Mouse (Mus musculus) embryonic facial prominence, embryonic 15.5 days (tissue): Measurements from ENCODE around the gene Ptprt. TPM values are rescaled to one million over a fixed set of nuclear protein-coding genes. Genes with fewer than 3 reads are reported as not detected.

Source experiments
- ATAC-seq: fragments of 200-750 bp; cut with Nextera tagmentation; 2 replicates; pipeline ENCODE4 v1.8.0; 2017; ENCODE audit warnings: low read depth, moderate TSS enrichment; ENCODE audit not compliant: insufficient number of reproducible peaks, low FRiP score, low TSS enrichment
- H3K27ac ChIP-seq: fragments of 300-500 bp; sonication (generic); replicated peaks from 2 replicates; pipeline ENCODE4 v1.5.1; 2015; ENCODE audit warnings: mild to moderate bottlenecking, inconsistent platforms
- H3K27me3 ChIP-seq: fragments of 300-500 bp; sonication (generic); 2 replicates; pipeline ENCODE4 v1.6.1; 2015; ENCODE audit warnings: inconsistent platforms
- H3K36me3 ChIP-seq: fragments of 300-500 bp; sonication (generic); 2 replicates; pipeline ENCODE4 v1.6.1; 2015; ENCODE audit warnings: mild to moderate bottlenecking, inconsistent platforms
- H3K4me1 ChIP-seq: fragments of 300-500 bp; sonication (generic); 2 replicates; pipeline ENCODE4 v1.6.1; 2015; ENCODE audit warnings: inconsistent platforms
- H3K4me2 ChIP-seq: fragments of 300-500 bp; sonication (generic); replicated peaks from 2 replicates; pipeline ENCODE4 v1.6.1; 2015; ENCODE audit warnings: mild to moderate bottlenecking, inconsistent platforms
- H3K4me3 ChIP-seq: fragments of 300-500 bp; sonication (generic); replicated peaks from 2 replicates; pipeline ENCODE4 v1.5.1; 2015; ENCODE audit warnings: mild to moderate bottlenecking, inconsistent platforms
- H3K9ac ChIP-seq: fragments of 300-500 bp; sonication (generic); 2 replicates; pipeline ENCODE4 v1.6.1; 2015; ENCODE audit warnings: inconsistent platforms
- H3K9me3 ChIP-seq: fragments of 300-500 bp; sonication (generic); replicated peaks from 2 replicates; pipeline ENCODE4 v1.6.1; 2016; ENCODE audit warnings: inconsistent platforms
- WGBS: fragments of 180-500 bp; shearing (Covaris S2); methylation state at CpG from one replicate; pipeline ENCODE4 v1.1.7; 2015; 5-methylcytosine and 5-hydroxymethylcytosine counted together
- polyA plus RNA-seq: library from polyadenylated mRNA; unstranded; fragments of >200 nt; fragmentation: Nextera tagmentation; extraction: Ambion mirVana; gene quantifications from 2 replicates; pipeline ENCODE4 v1.2.1, GENCODE M21; 2015

Gene Ptprt
- polyA plus RNA-seq, 1 experiment from 2014 or later: 2.6 TPM

DNA sequence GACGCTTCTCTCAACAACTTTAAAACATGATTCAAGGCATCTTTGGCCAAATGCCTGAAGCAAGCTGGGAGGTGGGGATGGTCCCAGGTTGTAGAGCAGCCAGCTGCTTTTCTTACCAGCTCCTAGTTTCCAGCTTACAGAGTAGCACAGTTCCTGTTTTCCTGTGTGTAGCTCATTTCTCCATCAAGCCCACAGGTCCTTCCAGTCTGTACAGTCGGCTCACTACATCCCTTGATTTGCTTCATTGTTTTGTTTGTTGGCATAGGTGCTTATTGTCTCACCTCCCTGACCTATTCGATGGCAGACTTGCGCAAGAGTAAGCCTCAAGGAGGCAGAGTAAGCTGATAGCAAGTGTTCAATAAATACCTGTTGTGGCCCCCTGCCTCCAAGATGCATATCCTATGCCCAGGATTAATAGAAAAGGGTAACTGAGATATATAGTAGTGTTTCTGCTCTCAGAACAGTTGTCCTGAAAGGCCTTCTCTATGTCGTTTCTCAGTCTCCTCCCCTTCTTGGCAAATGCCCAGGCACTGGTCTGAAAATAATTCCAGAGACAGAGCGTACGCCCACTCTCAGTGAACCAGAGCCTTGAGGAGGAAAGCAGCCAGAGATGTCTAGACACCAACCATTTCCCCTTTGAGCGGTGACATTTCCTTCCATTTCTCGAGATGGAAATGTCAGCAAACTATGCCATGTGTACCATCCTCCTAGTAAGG is 852.7 kb downstream of the Ptprt start:
- no peaks in the 10 kb centered on the region for H3K9me3 ChIP-seq
- H3K4me1 ChIP-seq: peaks cover 8% of the 10 kb centered on the region
- 50% methylated on average over 9 of the region's 9 CpGs for WGBS
- ATAC-seq: peak; percentile 54; the same call in 1 of the 2 replicates
- H3K27ac ChIP-seq: no peak overlapping the region
- H3K27me3 ChIP-seq: no peaks in the 10 kb centered on the region
- H3K9ac ChIP-seq: no peak overlapping the region
- H3K36me3 ChIP-seq: no peaks in the 10 kb centered on the region
- no peak overlapping the region for H3K4me2 ChIP-seq
- H3K4me3 ChIP-seq: no peak overlapping the region

GRCm38 (mm10) chr2:161806287-161807007 is 854.5 kb downstream of the Ptprt start:
- no peak overlapping the region for H3K4me3 ChIP-seq
- H3K4me2 ChIP-seq: no peak overlapping the region
- H3K36me3 ChIP-seq: no peaks in the 10 kb centered on the region
- peaks cover 8% of the 10 kb centered on the region for H3K4me1 ChIP-seq
- WGBS: 72% methylated on average over 8 of the region's 8 CpGs
- no peaks in the 10 kb centered on the region for H3K27me3 ChIP-seq
- no peak overlapping the region for H3K9ac ChIP-seq
- ATAC-seq: no peak
- no peak overlapping the region for H3K27ac ChIP-seq
- no peaks in the 10 kb centered on the region for H3K9me3 ChIP-seq

DNA sequence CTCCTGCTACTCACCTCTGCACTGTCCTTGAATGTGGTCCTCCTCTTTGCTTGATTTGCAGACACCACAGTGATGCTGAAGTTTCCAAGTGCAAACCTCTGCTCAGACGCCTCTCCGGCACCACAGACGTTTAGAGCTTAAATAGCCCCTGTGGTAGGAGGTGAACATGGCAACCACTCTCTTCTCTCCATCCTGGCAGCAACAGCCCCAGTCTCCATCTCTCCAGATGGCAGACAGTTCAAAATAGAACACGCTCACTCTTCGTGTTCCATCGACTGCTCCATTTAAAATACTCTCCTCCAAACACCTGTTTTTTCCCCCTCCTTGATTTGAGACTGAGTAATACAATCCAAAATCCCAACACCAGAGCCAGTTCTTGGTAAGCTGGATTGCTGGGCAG is 861.0 kb downstream of the Ptprt start:
- Histone ChIP-seq H3K36me3 (no peaks in the 10 kb centered on the region), H3K27ac (no peak overlapping the region), H3K4me2 (no peak overlapping the region), H3K9ac (no peak overlapping the region), H3K4me3 (no peak overlapping the region), H3K9me3 (no peaks in the 10 kb centered on the region), H3K4me1 (no peaks in the 10 kb centered on the region), H3K27me3 (no peaks in the 10 kb centered on the region)
- 76% methylated on average over 6 of the region's 6 CpGs for WGBS
- no peak for ATAC-seq

GRCm38 (mm10) chr2:161767528-161767927 is 893.4 kb downstream of the Ptprt start:
- Histone ChIP-seq H3K4me3 (no peak overlapping the region), H3K9me3 (no peaks in the 10 kb centered on the region), H3K27me3 (no peaks in the 10 kb centered on the region), H3K4me2 (no peak overlapping the region), H3K9ac (no peak overlapping the region), H3K36me3 (no peaks in the 10 kb centered on the region), H3K27ac (no peak overlapping the region), H3K4me1 (no peaks in the 10 kb centered on the region)
- 65% methylated on average over 2 of the region's 2 CpGs for WGBS
- no peak for ATAC-seq

DNA sequence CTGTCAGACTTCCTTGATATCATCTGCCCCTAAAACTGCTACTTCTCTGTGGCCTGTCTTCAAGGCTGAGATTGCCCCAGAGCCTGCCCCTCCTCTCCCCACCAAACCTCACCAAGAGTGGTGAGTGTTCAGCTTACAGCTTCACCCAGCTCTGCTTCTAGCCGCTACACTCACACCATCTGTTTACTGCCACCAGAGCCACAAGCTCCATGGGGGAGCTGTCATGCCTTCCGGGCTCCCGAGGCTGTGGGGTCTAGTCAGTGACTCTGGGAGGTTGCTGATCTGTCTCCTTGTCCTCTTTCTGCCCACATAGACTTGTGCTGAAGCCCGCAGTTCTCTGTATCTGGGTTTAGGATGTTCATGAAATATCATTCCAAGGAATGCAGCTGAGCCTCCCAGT is 947.9 kb downstream of the Ptprt start:
- H3K27ac ChIP-seq: no peak overlapping the region
- WGBS: 38% methylated on average over 4 of the region's 4 CpGs
- no peak overlapping the region for H3K4me3 ChIP-seq
- no peaks in the 10 kb centered on the region for H3K9me3 ChIP-seq
- ATAC-seq: no peak
- no peak overlapping the region for H3K9ac ChIP-seq
- H3K27me3 ChIP-seq: no peaks in the 10 kb centered on the region
- no peak overlapping the region for H3K4me2 ChIP-seq
- no peaks in the 10 kb centered on the region for H3K36me3 ChIP-seq
- H3K4me1 ChIP-seq: peaks cover 15% of the 10 kb centered on the region; the same call in 1 of the 2 replicates

GRCm38 (mm10) chr2:161709316-161709715 is 951.6 kb downstream of the Ptprt start:
- Histone ChIP-seq H3K4me2 (no peak overlapping the region), H3K4me3 (no peak overlapping the region), H3K9me3 (no peaks in the 10 kb centered on the region), H3K27me3 (no peaks in the 10 kb centered on the region), H3K27ac (no peak overlapping the region), H3K9ac (no peak overlapping the region), H3K36me3 (no peaks in the 10 kb centered on the region), H3K4me1 (peaks cover 15% of the 10 kb centered on the region; the same call in 1 of the 2 replicates)
- ATAC-seq: no peak
- WGBS: 57% methylated on average over 5 of the region's 5 CpGs

DNA sequence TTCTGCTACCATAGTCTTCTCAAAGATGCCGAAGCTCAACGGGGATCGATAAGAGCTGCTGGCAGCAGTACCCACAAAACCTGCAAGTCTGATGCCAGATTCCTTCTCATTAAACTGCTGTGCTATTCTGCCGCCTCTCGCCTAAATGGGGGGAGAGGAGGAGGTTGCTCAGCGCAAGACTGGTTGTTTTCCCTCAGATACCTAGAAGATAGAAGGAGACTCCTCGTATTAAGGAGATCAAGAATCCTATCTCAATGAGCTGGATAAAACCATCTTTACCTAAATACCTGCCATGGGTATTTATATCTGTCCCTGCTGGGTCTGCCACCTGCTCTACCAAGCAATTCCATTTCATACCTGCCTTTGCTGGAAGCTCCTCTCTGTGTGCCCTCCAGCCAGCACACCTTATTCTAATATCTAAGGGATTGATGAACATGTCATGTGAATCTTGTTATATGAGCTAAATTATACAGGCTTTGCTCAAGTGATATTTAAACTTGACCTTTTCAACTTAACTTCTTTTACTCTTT is 954.5 kb downstream of the Ptprt start:
- no peak overlapping the region for H3K4me3 ChIP-seq
- H3K9ac ChIP-seq: no peak overlapping the region
- ATAC-seq: no peak
- 83% methylated on average over 7 of the region's 7 CpGs for WGBS
- H3K27ac ChIP-seq: no peak overlapping the region
- H3K4me2 ChIP-seq: no peak overlapping the region
- H3K4me1 ChIP-seq: peaks cover 15% of the 10 kb centered on the region; the same call in 1 of the 2 replicates
- H3K36me3 ChIP-seq: no peaks in the 10 kb centered on the region
- H3K27me3 ChIP-seq: no peaks in the 10 kb centered on the region
- no peaks in the 10 kb centered on the region for H3K9me3 ChIP-seq

DNA sequence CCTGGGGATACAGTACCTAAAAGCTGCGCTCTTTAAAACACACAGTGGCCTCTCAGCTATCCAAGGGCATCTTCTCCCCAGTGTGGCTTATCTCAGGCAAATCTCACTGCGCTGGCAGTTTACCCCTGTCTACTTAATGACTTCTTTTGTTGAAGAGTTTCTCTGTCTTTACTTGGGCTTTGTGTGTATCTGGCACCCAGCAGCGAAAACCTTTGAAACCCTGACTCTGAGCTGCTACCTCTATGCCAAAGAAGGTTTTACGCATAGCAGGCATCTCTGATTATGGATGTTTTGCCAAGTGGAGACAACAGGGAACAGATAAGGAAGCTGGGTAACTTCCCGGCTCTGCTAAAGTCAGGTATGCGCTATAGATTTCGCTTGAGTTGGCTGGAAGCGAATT is 956.1 kb downstream of the Ptprt start:
- H3K27me3 ChIP-seq: no peaks in the 10 kb centered on the region
- no peak overlapping the region for H3K4me3 ChIP-seq
- H3K9me3 ChIP-seq: no peaks in the 10 kb centered on the region
- no peak for ATAC-seq
- H3K9ac ChIP-seq: no peak overlapping the region
- H3K4me1 ChIP-seq: peaks cover 8% of the 10 kb centered on the region; the same call in 1 of the 2 replicates
- no peak overlapping the region for H3K4me2 ChIP-seq
- WGBS: 32% methylated on average over 8 of the region's 8 CpGs
- H3K36me3 ChIP-seq: no peaks in the 10 kb centered on the region
- no peak overlapping the region for H3K27ac ChIP-seq

DNA sequence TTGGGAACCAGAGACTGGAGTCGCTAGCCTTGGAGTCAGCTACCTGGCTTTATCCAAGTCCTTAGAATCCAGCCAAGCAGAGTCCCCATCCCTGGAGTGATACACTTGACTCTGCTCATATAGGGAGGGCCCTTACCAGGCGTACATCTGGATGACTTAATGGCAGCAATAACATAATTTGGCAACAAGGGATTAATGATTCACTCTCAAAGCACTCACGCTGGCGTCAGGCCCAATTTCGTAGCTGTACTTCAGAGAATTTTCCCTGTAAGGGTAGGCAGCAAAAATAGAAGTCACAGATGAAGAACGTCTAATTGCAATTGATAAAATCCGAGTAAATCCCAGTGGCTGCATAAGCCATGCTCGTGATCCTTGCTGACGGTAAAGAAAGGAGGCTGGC is 956.5 kb downstream of the Ptprt start:
- peak; percentile 69 for ATAC-seq
- no peaks in the 10 kb centered on the region for H3K9me3 ChIP-seq
- no peak overlapping the region for H3K4me3 ChIP-seq
- no peaks in the 10 kb centered on the region for H3K27me3 ChIP-seq
- peaks cover 7% of the 10 kb centered on the region; the same call in 1 of the 2 replicates for H3K4me1 ChIP-seq
- no peak overlapping the region for H3K9ac ChIP-seq
- 29% methylated on average over 9 of the region's 9 CpGs for WGBS
- H3K27ac ChIP-seq: no peak overlapping the region
- no peak overlapping the region for H3K4me2 ChIP-seq
- no peaks in the 10 kb centered on the region for H3K36me3 ChIP-seq

DNA sequence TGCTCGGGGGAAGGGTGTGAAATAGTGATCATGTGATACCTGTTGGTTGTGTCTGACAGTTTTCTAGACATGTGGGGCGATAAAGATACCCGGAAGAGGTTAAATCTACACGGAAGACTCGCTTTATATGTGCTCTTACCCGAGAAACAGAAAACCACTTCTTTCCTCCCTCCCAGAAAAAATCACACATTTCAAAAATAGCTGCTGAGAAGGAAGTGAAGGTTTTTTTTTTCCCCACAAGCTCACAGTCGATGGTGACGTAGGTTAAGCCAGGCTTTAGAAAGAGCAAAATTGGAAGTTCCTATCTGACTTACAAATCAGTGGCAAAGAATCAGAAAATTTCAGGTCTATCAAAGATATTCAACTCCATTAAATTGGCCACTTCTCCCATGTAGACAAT is 965.1 kb downstream of the Ptprt start:
- H3K27me3 ChIP-seq: no peaks in the 10 kb centered on the region
- H3K4me1 ChIP-seq: no peaks in the 10 kb centered on the region
- H3K9ac ChIP-seq: no peak overlapping the region
- H3K9me3 ChIP-seq: no peaks in the 10 kb centered on the region
- ATAC-seq: no peak
- H3K4me2 ChIP-seq: no peak overlapping the region
- WGBS: 76% methylated on average over 8 of the region's 8 CpGs
- H3K36me3 ChIP-seq: no peaks in the 10 kb centered on the region
- no peak overlapping the region for H3K4me3 ChIP-seq
- H3K27ac ChIP-seq: no peak overlapping the region

DNA sequence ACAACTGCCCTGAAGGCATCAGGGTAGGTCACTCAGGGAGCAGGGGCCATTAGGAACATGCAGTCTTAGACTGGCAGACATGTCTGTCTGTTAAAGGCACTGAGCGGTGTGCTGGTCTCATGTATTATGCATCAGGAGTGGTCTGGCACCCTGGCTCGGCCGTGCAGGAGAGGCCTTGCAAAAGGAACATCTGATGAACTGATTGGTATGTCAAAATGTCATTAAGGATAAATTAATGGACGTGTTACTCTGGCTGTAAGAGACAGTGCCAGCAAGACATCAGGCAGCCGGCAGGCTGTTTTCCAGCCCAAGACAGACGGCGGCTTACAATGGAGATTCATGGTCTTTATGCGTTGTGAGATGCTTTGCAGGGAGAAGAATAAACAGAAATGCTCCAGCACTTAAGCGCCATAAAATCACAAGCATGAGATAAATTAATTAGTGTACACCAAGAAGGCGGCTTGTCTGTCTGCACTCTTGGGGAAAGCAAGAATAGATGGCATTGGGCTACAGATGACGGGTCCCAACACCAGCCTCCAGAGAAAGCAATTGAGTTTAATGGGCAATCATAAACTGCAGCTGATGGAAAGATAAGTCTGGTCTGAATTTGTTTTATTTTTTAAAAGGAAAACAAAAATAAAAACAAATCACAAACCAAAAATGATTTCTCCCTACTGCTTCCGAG is 992.5 kb downstream of the Ptprt start:
- Histone ChIP-seq H3K9ac (no peak overlapping the region), H3K27ac (no peak overlapping the region), H3K4me1 (no peaks in the 10 kb centered on the region), H3K27me3 (no peaks in the 10 kb centered on the region), H3K36me3 (no peaks in the 10 kb centered on the region), H3K4me3 (no peak overlapping the region), H3K9me3 (no peaks in the 10 kb centered on the region), H3K4me2 (no peak overlapping the region)
- 83% methylated on average over 12 of the region's 12 CpGs for WGBS
- ATAC-seq: no peak
